Mouse (Mus musculus): ENCODE results near the gene Nat14.

DNA sequence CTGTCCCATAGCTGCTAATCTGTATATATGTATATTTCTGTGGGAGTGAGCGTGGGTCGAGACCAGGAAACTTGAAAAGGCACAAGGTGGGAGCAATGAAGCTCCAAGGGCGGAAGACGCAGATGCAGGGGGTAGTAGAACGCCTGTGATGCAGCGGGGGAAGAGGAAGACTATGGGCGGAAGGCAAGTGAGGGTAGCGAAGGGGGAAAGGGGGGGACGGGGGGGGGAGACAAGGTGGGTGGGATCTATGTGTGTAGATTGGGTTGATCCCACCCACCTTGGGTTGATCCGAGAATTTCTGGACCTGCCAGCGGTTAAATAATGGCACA is 21.3 kb upstream of the Nat14 start:
- TF ChIP-seq POLR2A (IDR thresholded peaks at IDR 0.05; ENCODE audit: borderline replicate concordance, low read depth, low read length) (no peak), CTCF (IDR thresholded peaks at IDR 0.05; ENCODE audit: low read depth, low read length) (no peak)
